Mouse (Mus musculus) liver, adult (tissue): ENCODE data around the gene Tm2d1.

Experiments used
- GATA4 ChIP-seq: IDR thresholded peaks from 2 replicates; pipeline ENCODE4 v1.6.1; 2014; ENCODE audit warnings: mild to moderate bottlenecking, low read length; ENCODE audit not compliant: insufficient replicate concordance

Tm2d1 gene

GRCm38 (mm10) chr4:98339992-98340564, 43.0 kb downstream of the Tm2d1 start:
- TF ChIP-seq GATA4 = no peak

- TF ChIP-seq GATA4 = no peak
Observed at GRCm38 (mm10) chr4:98338636-98339630, 44.2 kb downstream of the Tm2d1 start.

DNA sequence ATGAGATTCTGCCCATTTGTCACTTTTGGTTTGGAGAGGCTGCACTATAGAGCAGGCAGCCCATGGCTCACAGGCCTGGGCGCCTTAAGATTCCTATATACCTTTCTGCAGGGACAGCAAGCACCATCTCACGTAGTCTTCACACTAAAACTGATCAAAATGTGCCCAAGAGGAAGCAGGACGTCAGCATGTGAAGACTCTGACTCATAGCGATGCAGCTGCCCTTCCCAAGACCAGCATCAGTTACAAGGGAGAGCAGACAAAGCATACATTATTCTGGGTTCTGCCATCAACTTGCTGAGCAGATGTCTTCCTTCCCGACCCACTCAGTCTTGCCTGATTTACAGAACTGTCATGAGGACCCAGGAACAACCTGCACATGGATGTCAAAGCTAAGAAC, 45.9 kb downstream of the Tm2d1 start:
- no peak for TF ChIP-seq GATA4

DNA sequence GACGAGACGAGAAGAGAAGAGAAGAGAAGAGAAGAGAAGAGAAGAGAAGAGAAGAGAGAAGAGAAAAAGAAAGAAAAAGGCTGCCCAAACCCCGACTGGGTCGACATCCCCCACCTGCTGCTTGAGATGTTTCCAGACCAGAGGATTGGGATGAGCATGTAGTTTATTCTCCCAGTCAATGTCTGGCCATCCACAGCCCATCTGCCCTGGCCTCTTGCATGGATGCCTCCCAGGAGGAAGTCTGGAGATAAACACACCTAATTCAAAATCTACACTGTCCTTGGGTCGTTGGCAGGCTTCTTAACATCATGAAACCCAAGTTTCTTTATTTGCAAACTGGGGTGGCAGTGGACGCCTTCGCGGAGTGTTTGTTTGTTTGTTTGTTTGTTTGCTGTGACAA, 47.4 kb downstream of the Tm2d1 start:
- TF ChIP-seq GATA4 = no peak

GRCm38 (mm10) chr4:98322223-98322622, 60.9 kb downstream of the Tm2d1 start:
- TF ChIP-seq GATA4 = no peak

DNA sequence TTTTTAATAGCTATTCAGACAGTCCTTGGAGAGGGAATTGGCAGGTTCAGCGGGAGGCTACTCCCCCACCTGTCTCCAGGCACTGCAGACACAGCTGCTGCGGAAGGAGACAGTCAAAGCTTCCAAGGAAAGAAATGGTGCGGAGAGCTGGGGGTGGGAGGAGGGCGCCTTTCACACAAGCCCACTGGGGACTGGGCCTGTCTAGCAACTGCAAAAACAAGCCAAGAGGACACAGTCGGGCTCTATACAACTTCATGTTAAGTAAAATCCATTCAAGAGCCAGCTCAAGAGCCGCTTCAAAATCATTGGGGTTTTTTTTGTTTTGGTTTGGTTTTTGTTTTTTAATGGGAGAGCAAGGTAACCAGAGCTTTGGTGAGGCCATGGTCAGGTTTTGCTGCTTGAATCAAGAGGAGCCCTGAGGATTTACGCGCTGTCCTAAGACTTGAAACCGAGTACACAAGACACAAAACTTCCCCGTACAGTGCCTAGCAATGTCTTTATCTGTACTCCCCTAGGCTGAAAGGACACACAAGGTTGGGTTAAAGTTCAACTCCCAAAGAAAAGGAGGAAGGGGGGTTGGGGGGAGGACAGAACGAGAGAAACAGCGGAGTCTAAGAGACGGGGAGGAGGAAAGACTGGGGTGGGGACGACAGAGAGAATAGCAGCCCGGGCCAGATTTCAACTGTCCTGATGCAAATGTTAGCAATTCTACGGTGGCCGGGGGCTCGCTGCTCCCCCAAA, 61.6 kb downstream of the Tm2d1 start:
- TF ChIP-seq GATA4 = no peak

DNA sequence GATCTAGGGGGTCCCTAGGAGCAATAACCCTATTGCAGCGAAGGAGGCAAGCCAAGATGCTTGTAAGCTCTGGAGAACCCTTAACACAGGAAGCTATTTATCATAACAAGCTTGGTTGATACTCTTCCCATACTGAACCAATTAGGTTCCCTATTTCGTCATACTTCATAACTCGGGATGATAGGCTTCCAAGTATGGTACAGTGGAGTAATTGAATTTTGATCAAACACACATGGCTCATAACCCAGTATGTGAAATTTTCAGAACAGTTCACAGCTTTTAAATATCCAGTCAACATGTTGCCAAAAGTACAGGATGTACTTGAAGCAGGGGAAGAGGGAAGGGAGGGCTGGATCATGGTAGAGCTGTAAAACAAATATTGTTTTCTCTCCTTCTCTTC, 64.3 kb downstream of the Tm2d1 start:
- TF ChIP-seq GATA4 = no peak

GRCm38 (mm10) chr4:98317149-98317548, 66.0 kb downstream of the Tm2d1 start:
- no peak for TF ChIP-seq GATA4
